14 mouse cellular contexts compared by ENCODE assay signal in the genomic region with DNA sequence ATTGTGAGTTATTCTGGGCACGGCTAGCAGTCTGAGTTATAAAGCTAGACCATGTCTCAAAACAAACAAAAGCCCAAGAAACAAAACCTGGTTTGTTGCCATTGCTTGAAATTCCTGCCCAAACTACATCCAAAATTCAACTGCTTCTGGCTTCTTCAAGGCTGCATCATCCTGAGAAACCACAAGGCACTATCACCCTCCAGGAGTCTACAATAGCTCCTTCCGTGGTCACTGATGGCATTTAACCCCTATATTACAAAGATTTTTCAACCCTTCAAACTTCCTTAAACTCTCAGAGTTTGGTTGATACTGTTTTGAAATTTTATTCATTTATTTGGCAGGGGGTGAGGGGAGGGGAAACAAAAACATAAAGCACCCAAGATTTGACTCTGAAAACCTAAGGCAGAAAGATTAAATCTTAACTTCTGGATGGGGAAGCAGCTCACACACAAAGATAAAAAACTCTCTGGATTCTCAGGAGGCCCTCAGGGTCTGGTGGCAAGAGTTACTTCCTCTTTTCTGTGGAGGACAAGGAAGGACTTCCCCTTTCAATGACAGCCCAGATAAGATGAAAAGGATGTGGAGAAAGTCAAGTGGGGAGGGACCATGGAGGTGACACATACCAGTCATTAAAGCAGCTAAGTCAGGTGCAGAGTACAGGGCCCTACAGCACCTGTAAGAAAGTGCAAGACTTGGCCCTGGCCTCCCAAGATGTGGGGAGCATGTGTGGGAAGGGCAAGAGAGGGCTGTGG.
A peak's percentile ranks its signal among the peaks of the same experiment; 100 is the strongest.
DNase-seq lines count a peak whose midpoint lies in the region; ATAC-seq and TF ChIP-seq lines count a peak whose summit lies in the region.
"Had no signal": no experiment of that assay in that cellular context is flagged by ENCODE, and none has a peak within 500 bp of the region (broad histone marks: within the 10 kb centered on the region; RNA-seq: fewer than 3 reads in every experiment).

No protein-coding gene starts in this region.

- H3K4me2 ChIP-seq in liver, embryonic 12.5 days: no peak overlapping the region
- H3K4me2 ChIP-seq: limb, embryonic 13.5 days; neural tube, embryonic 15.5 days had no signal

- peaks cover 0 to 46% of the 10 kb centered on the region in 2 experiments; a peak in 2 of 4 replicates for H3K36me3 ChIP-seq in MEL (ENCODE audit: control insufficient read depth in 1 of 2, insufficient read depth in 2 of 2, low read length in 2 of 2)
- H3K36me3 ChIP-seq in liver, embryonic 12.5 days: 0 out of 2 replicates have a peak, but pooled peaks cover 2% of the 10 kb centered on the region
- H3K36me3 ChIP-seq: limb, embryonic 13.5 days; neural tube, embryonic 15.5 days had no signal

- peaks cover 26 to 43% of the 10 kb centered on the region in 2 experiments for H3K4me1 ChIP-seq in MEL (ENCODE audit: control insufficient read depth in 1 of 2, insufficient read depth in 2 of 2, low read length in 2 of 2)
- peaks cover 30% of the 10 kb centered on the region for H3K4me1 ChIP-seq in liver, embryonic 12.5 days
- H3K4me1 ChIP-seq: limb, embryonic 13.5 days had no signal

- TF ChIP-seq EP300 in MEL (IDR thresholded peaks at IDR 0.05; ENCODE audit: low read depth in 1 of 2, low read length in 2 of 2): peak; percentile 97 to 100

- H3K9me3 ChIP-seq in MEL (replicated peaks; ENCODE audit: insufficient read depth, low read length): no peaks in the 10 kb centered on the region
- H3K9me3 ChIP-seq in liver, embryonic 12.5 days (replicated peaks): no peaks in the 10 kb centered on the region
- H3K9me3 ChIP-seq: limb, embryonic 13.5 days; midbrain, embryonic 10.5 days; neural tube, embryonic 15.5 days had no signal

- H3K27me3 ChIP-seq in MEL (ENCODE audit: control insufficient read depth in 1 of 2, insufficient read depth in 2 of 2, low read length in 2 of 2): no peaks in the 10 kb centered on the region
- H3K27me3 ChIP-seq in liver, embryonic 12.5 days (replicated peaks): no peaks in the 10 kb centered on the region
- H3K27me3 ChIP-seq: neural tube, embryonic 15.5 days had no signal

- ATAC-seq in liver, embryonic 12.5 days: peak; percentile 27; the same call in 1 of the 2 replicates
- peak; percentile 84 for ATAC-seq in neutrophil, adult 5-6 weeks (ENCODE audit: extremely low read depth, insufficient number of reproducible peaks, low FRiP score, poor library complexity, severe bottlenecking)
- ATAC-seq: inflammation-experienced regulatory T-cells, adult 6 months had no signal

- peak overlapping the region; percentile 75 for H3K27ac ChIP-seq in MEL (ENCODE audit: control insufficient read depth, low read depth, low read length)
- no peak overlapping the region for H3K27ac ChIP-seq in liver, embryonic 12.5 days
- H3K27ac ChIP-seq: limb, embryonic 13.5 days; midbrain, embryonic 10.5 days; neural tube, embryonic 15.5 days had no signal

- TF ChIP-seq RAD21 in MEL (IDR thresholded peaks at IDR 0.05; ENCODE audit: low read depth, low read length): no peak

- 25% methylated on average over 2 of the region's 2 CpGs for WGBS in liver, embryonic 12.5 days (ENCODE audit: insufficient replicate concordance)

- no peak for TF ChIP-seq POLR2A in MEL (IDR thresholded peaks at IDR 0.05; ENCODE audit: control insufficient read depth in 1 of 2, insufficient read depth in 1 of 2, low read depth in 1 of 2, low read length in 2 of 2, poor library complexity in 1 of 2)

- H3K79me2 ChIP-seq in MEL (ENCODE audit: control insufficient read depth, insufficient read depth, low read length, poor library complexity): no peaks in the 10 kb centered on the region

- no peak for TF ChIP-seq CTCF in MEL (IDR thresholded peaks at IDR 0.05 in 2 of 3, conservative IDR thresholded peaks at IDR 0.05 in 1 of 3; ENCODE audit: control insufficient read depth in 1 of 3, insufficient read depth in 1 of 3, low read depth in 2 of 3, low read length in 3 of 3, poor library complexity in 1 of 3, severe bottlenecking in 1 of 3)

- no peak overlapping the region; the same call in 1 of the 2 replicates for H3K9ac ChIP-seq in MEL (ENCODE audit: control insufficient read depth, low read depth, low read length, poor library complexity, severe bottlenecking)
- no peak overlapping the region for H3K9ac ChIP-seq in liver, embryonic 12.5 days
- H3K9ac ChIP-seq: limb, embryonic 13.5 days; neural tube, embryonic 15.5 days had no signal

- peak; percentile 14 for DNase-seq in layer of hippocampus, adult 9-11 months
- DNase-seq in layer of hippocampus, postnatal 25 days (ENCODE audit: extremely low spot score in 1 of 2, low spot score in 1 of 2): no peak
- peak; percentile 97 for DNase-seq in MEL (ENCODE audit: low read depth, low spot score)
- no peak for DNase-seq in cerebellum, postnatal 4 days (ENCODE audit: low spot score in 2 of 2)
- no peak for DNase-seq in left cerebral cortex, adult 9 months (ENCODE audit: low spot score in 2 of 2)
- no peak for DNase-seq in adrenal gland, postnatal 14 days
- DNase-seq: cerebellum, postnatal 25 days; thymus, postnatal 14 days had no signal

- H3K4me3 ChIP-seq in MEL (ENCODE audit: control insufficient read depth in 1 of 2, insufficient read depth in 1 of 2, low read depth in 2 of 2, low read length in 2 of 2): peak overlapping the region; percentile 45 to 74
- no peak overlapping the region for H3K4me3 ChIP-seq in liver, embryonic 12.5 days
- H3K4me3 ChIP-seq: limb, embryonic 13.5 days; midbrain, embryonic 10.5 days; neural tube, embryonic 15.5 days had no signal

TF ChIP-seq in MEL, 35 proteins besides CTCF, POLR2A, EP300 and RAD21:
- peak; percentile 92 for TF ChIP-seq SIN3A (IDR thresholded peaks at IDR 0.05; ENCODE audit: low read length)
- no peak; the same call in 1 of the 2 replicates for TF ChIP-seq ZKSCAN1 (IDR thresholded peaks at IDR 0.05; ENCODE audit: low read depth, low read length)
- peak; percentile 73; the same call in 1 of the 2 replicates for TF ChIP-seq MYB (IDR thresholded peaks at IDR 0.05; ENCODE audit: low read depth, low read length)
- TF ChIP-seq MXI1 (IDR thresholded peaks at IDR 0.05; ENCODE audit: low read depth, low read length): peak; percentile 82; the same call in 1 of the 2 replicates
- peak; percentile 34; the same call in 1 of the 2 replicates for TF ChIP-seq ZC3H11A (IDR thresholded peaks at IDR 0.05; ENCODE audit: low read depth, low read length)
- TF ChIP-seq TAL1 (IDR thresholded peaks at IDR 0.05; ENCODE audit: low read length): peak; percentile 75
- no peak for TF ChIP-seq UBTF (IDR thresholded peaks at IDR 0.05; ENCODE audit: borderline replicate concordance, insufficient read depth, low read depth, low read length)
- TF ChIP-seq TBP (IDR thresholded peaks at IDR 0.05; ENCODE audit: low read depth, low read length): peak; percentile 25; the same call in 1 of the 2 replicates
- no peak; the same call in 1 of the 2 replicates for TF ChIP-seq MAX (IDR thresholded peaks at IDR 0.05; ENCODE audit: low read length)
- no peak for TF ChIP-seq SMC3 (IDR thresholded peaks at IDR 0.05; ENCODE audit: low read depth, low read length)
- no peak for TF ChIP-seq MEF2A (IDR thresholded peaks at IDR 0.05; ENCODE audit: extremely low read depth, insufficient replicate concordance, low read depth, low read length, poor library complexity, severe bottlenecking)
- TF ChIP-seq BHLHE40 (IDR thresholded peaks at IDR 0.05; ENCODE audit: borderline replicate concordance, low read depth, low read length): peak; percentile 84
- TF ChIP-seq MYC (IDR thresholded peaks at IDR 0.05; ENCODE audit: low read depth, low read length): no peak; the same call in 1 of the 2 replicates
- TF ChIP-seq ELF1 (IDR thresholded peaks at IDR 0.05; ENCODE audit: low read depth, low read length): peak; percentile 68
- TF ChIP-seq KAT2A (conservative IDR thresholded peaks at IDR 0.05; ENCODE audit: low read depth, low read length): no peak
- no peak for TF ChIP-seq POLR2AphosphoS2 (IDR thresholded peaks at IDR 0.05; ENCODE audit: low read length)
- TF ChIP-seq ZMIZ1 (IDR thresholded peaks at IDR 0.05; ENCODE audit: low read depth, low read length): no peak
- TF ChIP-seq USF1 (IDR thresholded peaks at IDR 0.05; ENCODE audit: low read depth, low read length): 0 out of 2 replicates have a peak, but pooled peaks have one; percentile 37
- TF ChIP-seq RCOR1 (IDR thresholded peaks at IDR 0.05; ENCODE audit: low read depth, low read length): peak; percentile 99
- peak; percentile 58 for TF ChIP-seq HCFC1 (IDR thresholded peaks at IDR 0.05; ENCODE audit: low read depth, low read length)
- TF ChIP-seq NELFE (IDR thresholded peaks at IDR 0.05; ENCODE audit: low read depth, low read length): no peak
- peak; percentile 86 for TF ChIP-seq ZNF384 (IDR thresholded peaks at IDR 0.05; ENCODE audit: low read depth, low read length)
- TF ChIP-seq MAFK (IDR thresholded peaks at IDR 0.05; ENCODE audit: borderline replicate concordance, low read depth, low read length): peak; percentile 79; the same call in 1 of the 2 replicates
- TF ChIP-seq TCF12 (IDR thresholded peaks at IDR 0.05; ENCODE audit: low read depth, low read length): peak; percentile 94
- TF ChIP-seq CHD1 (IDR thresholded peaks at IDR 0.05; ENCODE audit: low read depth, low read length): no peak
- 0 out of 2 replicates have a peak, but pooled peaks have one; percentile 17 for TF ChIP-seq NRF1 (IDR thresholded peaks at IDR 0.05; ENCODE audit: insufficient read depth, low read depth, low read length, poor library complexity, severe bottlenecking)
- peak; percentile 72 for TF ChIP-seq CHD2 (IDR thresholded peaks at IDR 0.05; ENCODE audit: low read length)
- no peak for TF ChIP-seq E2F4 (IDR thresholded peaks at IDR 0.05; ENCODE audit: borderline replicate concordance, low read depth, low read length)
- peak; percentile 98 for TF ChIP-seq ETS1 (IDR thresholded peaks at IDR 0.05; ENCODE audit: low read depth, low read length)
- peak; percentile 99 for TF ChIP-seq GATA1 (IDR thresholded peaks at IDR 0.05; ENCODE audit: low read depth, low read length)
- no peak for TF ChIP-seq GABPA (IDR thresholded peaks at IDR 0.05; ENCODE audit: low read depth, low read length)
- peak; percentile 92 for TF ChIP-seq MAZ (IDR thresholded peaks at IDR 0.05; ENCODE audit: low read depth, low read length)
- TF ChIP-seq USF2 (IDR thresholded peaks at IDR 0.05; ENCODE audit: borderline replicate concordance in 1 of 2, insufficient read depth in 1 of 2, low read depth in 1 of 2, low read length in 2 of 2): no peak
- peak; percentile 87 for TF ChIP-seq JUND (IDR thresholded peaks at IDR 0.05; ENCODE audit: low read depth, low read length)
- no peak for TF ChIP-seq POLR2AphosphoS5 (IDR thresholded peaks at IDR 0.05; ENCODE audit: borderline replicate concordance, low read depth, low read length)
TF ChIP-seq in MEL: peak in this region for 20.

Comparison
In these comparisons a context has a peak if more than half of its experiments do, and no peak if none do; other contexts are left out.
1. DNase-seq: peak in layer of hippocampus, adult 9-11 months (single experiment) and MEL (single experiment); none in layer of hippocampus, postnatal 25 days (0 of 2), cerebellum, postnatal 4 days (0 of 2), left cerebral cortex, adult 9 months (0 of 2) and adrenal gland, postnatal 14 days (single experiment).